Mouse (Mus musculus): ENCODE results near the gene Ahnak2.

- no peak for TF ChIP-seq TCF12 (IDR thresholded peaks at IDR 0.05; ENCODE audit: insufficient read depth, poor library complexity, severe bottlenecking)
- no peak for TF ChIP-seq SRF (IDR thresholded peaks at IDR 0.05; ENCODE audit: control insufficient read depth, insufficient read length, low read depth)
- TF ChIP-seq POLR2A (IDR thresholded peaks at IDR 0.05; ENCODE audit: insufficient read length, low read depth), result no peak
- no peak for TF ChIP-seq USF1 (IDR thresholded peaks at IDR 0.05; ENCODE audit: low read depth)
- TF ChIP-seq E2F4 (IDR thresholded peaks at IDR 0.05; ENCODE audit: insufficient read depth), result no peak
These were observed 7.5 kb downstream of the Ahnak2 start for GRCm38 (mm10) chr12:112794998-112795397.
